Mouse (Mus musculus): Measurements from ENCODE around the gene Sun1. TPM values are rescaled to one million over a fixed set of nuclear protein-coding genes. Genes with fewer than 3 reads are reported as not detected.

Sun1 gene
- total RNA-seq, 2 experiments from 2014 or later: 40.8 to 67.0 TPM

GRCm38 (mm10) chr5:139206525-139206924 is 6.1 kb downstream of the Sun1 start:
- peak; percentile 62; the same call in 1 of the 2 replicates for ATAC-seq (ENCODE audit: poor library complexity, severe bottlenecking)

- peak; percentile 41; the same call in 1 of the 2 replicates for ATAC-seq (ENCODE audit: poor library complexity, severe bottlenecking)
Observed at GRCm38 (mm10) chr5:139208183-139208582, 7.7 kb downstream of the Sun1 start.

- 0 out of 2 replicates have a peak, but pooled peaks have one; percentile 8 for ATAC-seq (ENCODE audit: poor library complexity, severe bottlenecking)
Observed at GRCm38 (mm10) chr5:139208871-139209684, 8.6 kb downstream of the Sun1 start.

DNA sequence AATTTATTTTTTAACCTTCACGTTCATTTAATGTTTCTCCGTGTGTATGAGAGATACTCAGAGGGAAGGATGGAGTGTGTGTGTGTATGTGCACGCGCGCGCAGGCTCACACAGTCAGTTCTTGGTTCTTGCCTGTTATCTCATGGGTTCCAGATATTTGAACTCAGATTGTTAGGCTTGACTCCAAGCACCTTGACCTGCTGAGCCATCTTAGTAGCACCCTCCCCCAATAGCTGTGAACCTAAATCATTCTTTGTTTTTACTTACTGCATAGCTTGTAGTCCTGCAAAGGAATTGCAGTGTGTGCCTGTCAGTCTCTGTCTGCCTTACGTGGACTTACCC is 9.2 kb downstream of the Sun1 start:
- no peak for ATAC-seq (ENCODE audit: poor library complexity, severe bottlenecking)

DNA sequence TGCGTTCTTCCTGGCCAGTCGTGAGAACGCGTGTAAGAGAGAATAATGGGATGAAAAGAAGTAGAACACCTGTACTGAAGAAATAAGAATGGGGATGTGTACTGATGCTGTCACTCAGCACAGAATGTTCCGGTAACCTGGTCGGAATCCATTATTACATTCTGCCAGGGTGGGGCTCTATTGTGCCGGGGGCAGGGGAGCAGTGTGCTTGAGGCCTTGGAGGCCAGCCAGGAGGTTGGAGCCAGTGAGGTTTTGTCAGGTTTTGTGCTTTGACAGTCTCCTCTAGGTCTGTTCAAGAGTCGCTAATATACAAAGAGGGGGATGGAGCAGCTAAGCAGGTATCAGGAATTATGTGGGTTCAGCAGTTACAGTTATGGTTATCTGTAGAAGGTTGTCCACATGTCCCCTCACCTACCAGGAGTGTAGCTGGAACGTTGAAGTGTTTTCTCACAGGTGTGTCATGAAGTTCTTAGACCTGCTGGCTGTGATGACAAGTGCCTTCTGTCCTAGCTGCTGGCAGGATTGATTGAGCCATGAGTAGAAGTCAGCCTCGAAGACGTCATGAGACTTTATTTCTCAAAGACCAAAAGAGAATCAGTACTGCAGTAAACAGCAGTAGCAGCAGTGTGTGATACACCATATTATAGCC is 11.4 kb downstream of the Sun1 start:
- ATAC-seq (ENCODE audit: poor library complexity, severe bottlenecking): no peak

GRCm38 (mm10) chr5:139214298-139214697 is 13.9 kb downstream of the Sun1 start:
- no peak for ATAC-seq (ENCODE audit: poor library complexity, severe bottlenecking)

- ATAC-seq (ENCODE audit: poor library complexity, severe bottlenecking): no peak
Observed at GRCm38 (mm10) chr5:139215184-139215583, 14.7 kb downstream of the Sun1 start.

DNA sequence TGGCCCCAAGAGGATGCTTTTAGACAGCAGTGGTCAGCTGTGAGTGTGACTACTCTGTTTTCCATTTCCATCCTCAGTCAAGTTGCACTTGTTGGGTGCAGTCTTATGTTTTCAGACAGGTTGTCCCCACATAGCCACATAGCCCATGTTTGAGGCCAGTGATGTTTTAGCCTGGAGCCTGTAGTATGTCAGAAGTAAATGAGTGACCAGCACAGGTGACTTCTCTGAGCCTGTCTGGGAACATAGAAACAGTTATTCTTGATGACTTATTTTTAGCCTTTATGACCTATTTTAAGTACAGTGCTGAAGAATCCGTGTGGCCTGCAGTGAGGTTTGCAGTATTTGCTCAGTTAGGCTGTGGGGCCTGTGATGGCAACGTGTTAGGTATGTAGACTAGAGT is 15.7 kb downstream of the Sun1 start:
- ATAC-seq (ENCODE audit: poor library complexity, severe bottlenecking): no peak

GRCm38 (mm10) chr5:139216774-139217173 is 16.3 kb downstream of the Sun1 start:
- no peak for ATAC-seq (ENCODE audit: poor library complexity, severe bottlenecking)

DNA sequence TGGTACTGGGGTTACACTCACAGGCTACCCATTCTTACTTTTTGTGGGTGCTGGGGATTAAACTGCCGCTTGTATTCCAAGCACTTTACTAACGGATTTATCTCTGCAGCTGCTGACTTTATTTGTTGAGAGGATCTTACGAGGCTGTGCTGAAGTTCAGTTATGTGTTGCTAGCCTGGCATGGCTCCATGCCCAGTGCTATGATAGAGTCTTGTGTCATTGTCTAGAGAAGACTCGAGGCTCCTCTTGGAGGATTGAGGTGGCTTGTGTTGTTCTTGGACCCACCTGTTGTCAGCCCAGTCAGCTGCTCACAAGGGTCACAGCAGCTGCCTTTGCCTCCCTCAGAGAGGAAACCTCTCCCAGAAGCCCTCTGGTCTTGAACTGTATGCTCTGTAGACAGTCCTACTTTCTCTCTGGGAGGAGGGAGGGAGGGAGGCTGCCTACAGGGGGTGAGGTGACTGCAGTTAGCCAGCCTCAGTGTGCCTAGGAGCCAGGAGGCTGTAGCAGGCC is 19.6 kb downstream of the Sun1 start:
- ATAC-seq (ENCODE audit: poor library complexity, severe bottlenecking): no peak

- peak; percentile 56; the same call in 1 of the 2 replicates for ATAC-seq (ENCODE audit: poor library complexity, severe bottlenecking)
Observed at GRCm38 (mm10) chr5:139220610-139221009, 20.2 kb downstream of the Sun1 start.

DNA sequence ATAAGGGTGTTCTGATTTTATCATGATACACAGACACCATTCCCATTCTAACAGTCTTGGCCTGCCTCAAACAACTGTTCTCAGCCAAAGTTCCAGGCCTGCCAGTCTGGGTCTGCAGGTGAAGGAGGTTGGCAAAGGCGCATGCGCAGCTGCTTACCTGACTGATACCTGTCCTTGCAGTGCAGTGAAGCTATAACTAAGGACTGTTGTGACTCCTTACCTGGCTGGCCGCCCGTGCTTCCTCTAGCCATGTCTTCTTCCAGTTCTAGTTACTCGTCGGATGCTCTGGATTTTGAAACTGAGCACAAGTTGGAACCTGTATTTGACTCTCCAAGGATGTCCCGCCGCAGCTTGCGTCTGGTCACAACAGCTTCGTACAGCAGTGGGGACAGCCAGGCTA is 22.9 kb downstream of the Sun1 start:
- no peak for ATAC-seq (ENCODE audit: poor library complexity, severe bottlenecking)

DNA sequence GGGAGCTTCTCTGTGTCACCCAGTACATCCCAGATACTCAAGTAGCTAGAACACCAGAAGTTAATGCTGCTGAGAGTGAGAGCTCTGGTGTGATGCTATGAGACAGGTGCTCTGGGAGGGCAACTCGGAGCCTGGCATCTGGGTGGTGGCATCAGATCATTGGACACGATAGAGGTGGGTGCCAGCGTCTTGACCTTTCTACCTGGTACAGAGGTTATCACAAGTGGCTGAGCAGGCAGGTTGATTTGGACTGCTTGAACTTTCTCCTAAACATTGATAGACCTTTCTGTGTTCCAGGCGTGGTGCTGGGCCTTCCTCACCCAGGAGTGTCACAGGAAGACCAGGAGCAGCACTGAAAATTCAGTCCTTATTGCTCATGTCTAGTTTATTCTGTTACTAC is 26.8 kb downstream of the Sun1 start:
- no peak for ATAC-seq (ENCODE audit: poor library complexity, severe bottlenecking)

DNA sequence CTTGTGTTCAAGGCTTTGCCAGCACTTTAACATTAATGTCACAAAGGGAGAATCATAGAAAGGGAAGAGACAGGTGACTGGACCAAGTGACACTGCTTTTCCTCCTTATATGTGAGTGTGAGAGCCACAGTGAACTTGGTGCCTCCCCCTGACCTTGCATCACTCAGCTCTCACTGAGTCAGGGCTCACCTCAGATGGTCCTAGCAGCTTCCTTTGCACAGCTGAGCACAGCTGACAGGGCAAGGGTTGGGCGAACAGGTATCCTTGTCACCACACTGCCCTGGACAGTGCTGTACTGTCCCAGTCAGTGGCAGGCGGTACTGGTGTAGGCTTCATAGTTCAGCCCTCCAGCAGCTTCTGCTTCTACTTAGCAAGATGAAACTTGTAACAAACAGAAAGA is 27.2 kb downstream of the Sun1 start:
- no peak for ATAC-seq (ENCODE audit: poor library complexity, severe bottlenecking)

DNA sequence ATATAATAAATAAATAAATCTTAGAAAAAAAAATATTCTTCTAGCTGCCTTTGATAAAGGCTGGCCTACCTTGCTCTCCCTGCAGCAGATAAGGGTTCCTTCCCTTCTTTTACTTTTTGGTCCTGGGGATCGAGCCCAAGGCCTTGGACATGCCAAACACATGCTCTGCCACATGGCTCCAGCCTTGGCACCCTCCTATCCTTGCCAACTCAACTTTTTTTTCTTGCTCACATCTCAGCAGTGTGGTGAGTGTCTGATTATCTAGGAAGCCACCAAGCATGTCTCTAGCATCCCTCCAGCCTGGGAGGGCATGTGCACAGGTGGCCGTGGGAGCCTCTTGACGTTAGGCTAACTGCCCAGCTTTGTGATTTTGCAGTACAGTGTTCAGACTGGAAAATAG is 27.9 kb downstream of the Sun1 start:
- no peak for ATAC-seq (ENCODE audit: poor library complexity, severe bottlenecking)

- no peak for ATAC-seq (ENCODE audit: poor library complexity, severe bottlenecking)
Observed at GRCm38 (mm10) chr5:139229716-139230115, 29.3 kb downstream of the Sun1 start.

- no peak for ATAC-seq (ENCODE audit: poor library complexity, severe bottlenecking)
Observed at GRCm38 (mm10) chr5:139232083-139232482, 31.6 kb downstream of the Sun1 start.

DNA sequence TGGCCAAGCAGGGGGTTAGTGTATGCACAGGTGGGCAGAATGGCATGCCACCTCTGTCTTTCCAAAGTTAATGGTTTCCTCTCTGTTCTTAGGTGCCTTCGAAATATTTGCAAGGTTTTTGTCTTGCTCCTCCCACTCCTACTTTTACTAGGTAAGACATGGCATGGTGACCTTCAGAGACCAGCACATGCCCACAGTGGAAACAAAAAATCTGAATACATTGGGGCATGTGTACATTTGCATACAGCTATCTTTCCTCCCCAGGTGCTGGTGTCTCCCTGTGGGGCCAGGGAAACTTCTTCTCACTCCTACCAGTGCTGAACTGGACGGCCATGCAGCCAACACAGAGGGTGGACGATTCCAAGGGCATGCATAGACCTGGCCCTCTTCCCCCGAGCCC is 34.0 kb downstream of the Sun1 start:
- ATAC-seq (ENCODE audit: poor library complexity, severe bottlenecking): no peak

GRCm38 (mm10) chr5:139237436-139237835 is 37.0 kb downstream of the Sun1 start:
- ATAC-seq (ENCODE audit: poor library complexity, severe bottlenecking): no peak

- no peak for ATAC-seq (ENCODE audit: poor library complexity, severe bottlenecking)
Observed at GRCm38 (mm10) chr5:139241022-139241761, 40.8 kb downstream of the Sun1 start.

DNA sequence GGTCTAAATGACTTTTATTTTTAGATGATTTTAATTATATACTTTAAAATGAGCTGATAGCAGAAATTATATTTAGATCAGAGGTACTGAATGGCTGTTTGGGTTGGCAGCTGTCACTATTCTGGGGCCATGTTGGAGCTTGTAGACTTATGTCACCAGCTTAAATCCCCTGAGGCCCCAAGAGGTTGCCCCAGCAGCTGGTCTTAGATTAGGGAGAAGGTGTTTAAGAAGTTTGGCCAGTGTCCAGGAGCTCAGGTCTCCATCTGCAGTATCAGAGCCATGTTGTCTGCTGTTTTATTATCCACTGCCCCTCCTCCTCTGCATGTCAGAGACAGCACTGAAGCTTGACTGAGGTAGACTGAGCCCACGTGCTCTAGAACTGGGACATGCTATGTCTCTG is 42.9 kb downstream of the Sun1 start:
- no peak for ATAC-seq (ENCODE audit: poor library complexity, severe bottlenecking)
